Mouse (Mus musculus) lung, embryonic 16.5 days (tissue): ENCODE data around the gene Nxph3. TPM values are rescaled to one million over a fixed set of nuclear protein-coding genes. Genes with fewer than 3 reads are reported as not detected.

Experiments used
- ATAC-seq: fragments of 200-750 bp; cut with Nextera tagmentation; 2 replicates; pipeline ENCODE4 v1.8.0; 2017; ENCODE audit warnings: low read depth, mild to moderate bottlenecking, moderate library complexity
- H3K27ac ChIP-seq: fragments of 300-500 bp; sonication (generic); 2 replicates; pipeline ENCODE4 v1.5.1; 2014; ENCODE audit warnings: mild to moderate bottlenecking, control low read depth, low read length
- H3K27me3 ChIP-seq: fragments of 300-500 bp; sonication (generic); 2 replicates; pipeline ENCODE4 v1.6.1; 2014; ENCODE audit warnings: low read depth, low read length, mixed read lengths; ENCODE audit not compliant: control insufficient read depth, insufficient read depth
- H3K36me3 ChIP-seq: fragments of 300-500 bp; sonication (generic); 2 replicates; pipeline ENCODE4 v1.6.1; 2014; ENCODE audit warnings: low read length; ENCODE audit not compliant: control insufficient read depth, insufficient read depth
- H3K4me1 ChIP-seq: fragments of 300-500 bp; sonication (generic); replicated peaks from 2 replicates; pipeline ENCODE4 v1.6.1; 2014; ENCODE audit warnings: low read length, mixed read lengths; ENCODE audit not compliant: control insufficient read depth, insufficient read depth
- H3K4me2 ChIP-seq: fragments of 300-500 bp; sonication (generic); 2 replicates; pipeline ENCODE4 v1.6.1; 2014; ENCODE audit warnings: low read depth, low read length, control low read depth
- H3K4me3 ChIP-seq: fragments of 300-500 bp; sonication (generic); 2 replicates; pipeline ENCODE4 v1.5.1; 2014; ENCODE audit warnings: mild to moderate bottlenecking, low read length, control low read depth
- H3K9ac ChIP-seq: fragments of 300-500 bp; sonication (generic); 2 replicates; pipeline ENCODE4 v1.6.1; 2014; ENCODE audit warnings: low read length, control low read depth
- H3K9me3 ChIP-seq: fragments of 300-500 bp; sonication (generic); 2 replicates; pipeline ENCODE4 v1.6.1; 2016; ENCODE audit warnings: low read length; ENCODE audit not compliant: control insufficient read depth
- WGBS: fragments of 180-500 bp; shearing (Covaris S2); extraction: QIAGEN DNeasy Blood & Tissue Kit; methylation state at CpG from one replicate; pipeline ENCODE4 v1.1.7; 2014; 5-methylcytosine and 5-hydroxymethylcytosine counted together
- polyA plus RNA-seq: library from polyadenylated mRNA; unstranded; fragments of >200 nt; fragmentation: Nextera tagmentation; extraction: Ambion mirVana; gene quantifications from 2 replicates; pipeline ENCODE4 v1.2.1, GENCODE M21; 2015

Gene Nxph3
- polyA plus RNA-seq, 1 experiment from 2014 or later, result 0.19 TPM

- Histone ChIP-seq H3K9me3 (no peaks in the 10 kb centered on the region), H3K4me1 (peaks cover 3% of the 10 kb centered on the region; the same call in 1 of the 2 replicates), H3K27me3 (no peaks in the 10 kb centered on the region), H3K27ac (no peak overlapping the region), H3K4me2 (no peak overlapping the region), H3K4me3 (no peak overlapping the region), H3K36me3 (peaks cover 2% of the 10 kb centered on the region), H3K9ac (no peak overlapping the region)
- ATAC-seq, result no peak
- WGBS, result 24% methylated on average over 3 of the region's 3 CpGs
These were observed 13.5 kb downstream of the Nxph3 start for GRCm38 (mm10) chr11:95500836-95501235.

- Histone ChIP-seq H3K9ac (no peak overlapping the region), H3K4me3 (no peak overlapping the region), H3K4me1 (peaks cover 3% of the 10 kb centered on the region; the same call in 1 of the 2 replicates), H3K27ac (no peak overlapping the region), H3K36me3 (peaks cover 2% of the 10 kb centered on the region), H3K4me2 (no peak overlapping the region), H3K27me3 (no peaks in the 10 kb centered on the region), H3K9me3 (no peaks in the 10 kb centered on the region)
- ATAC-seq, result no peak
- WGBS, result 28% methylated on average over 4 of the region's 4 CpGs
These were observed 14.0 kb downstream of the Nxph3 start for GRCm38 (mm10) chr11:95500412-95500811.

GRCm38 (mm10) chr11:95497921-95498320 is 16.4 kb downstream of the Nxph3 start:
- Histone ChIP-seq H3K27me3 (no peaks in the 10 kb centered on the region), H3K9ac (no peak overlapping the region), H3K4me2 (no peak overlapping the region), H3K9me3 (no peaks in the 10 kb centered on the region), H3K27ac (no peak overlapping the region), H3K4me1 (no peaks in the 10 kb centered on the region), H3K36me3 (peaks cover 10% of the 10 kb centered on the region), H3K4me3 (no peak overlapping the region)
- no peak for ATAC-seq
- 89% methylated on average over 5 of the region's 5 CpGs for WGBS

- no peak overlapping the region for H3K9ac ChIP-seq
- no peak for ATAC-seq
- no peaks in the 10 kb centered on the region for H3K9me3 ChIP-seq
- no peaks in the 10 kb centered on the region for H3K4me1 ChIP-seq
- peaks cover 19% of the 10 kb centered on the region for H3K36me3 ChIP-seq
- H3K4me3 ChIP-seq, result no peak overlapping the region
- no peak overlapping the region for H3K4me2 ChIP-seq
- WGBS, result 82% methylated on average over 9 of the region's 9 CpGs
- no peak overlapping the region for H3K27ac ChIP-seq
- no peaks in the 10 kb centered on the region for H3K27me3 ChIP-seq
These were observed 18.5 kb downstream of the Nxph3 start for GRCm38 (mm10) chr11:95495883-95496282.

GRCm38 (mm10) chr11:95494374-95494773 is 20.0 kb downstream of the Nxph3 start:
- Histone ChIP-seq H3K9me3 (no peaks in the 10 kb centered on the region), H3K27ac (no peak overlapping the region), H3K4me1 (no peaks in the 10 kb centered on the region), H3K4me3 (no peak overlapping the region), H3K4me2 (no peak overlapping the region), H3K27me3 (no peaks in the 10 kb centered on the region), H3K9ac (no peak overlapping the region), H3K36me3 (peaks cover 26% of the 10 kb centered on the region)
- ATAC-seq, result no peak
- WGBS, result 81% methylated on average over 3 of the region's 3 CpGs

GRCm38 (mm10) chr11:95493950-95494349 is 20.4 kb downstream of the Nxph3 start:
- H3K36me3 ChIP-seq, result peaks cover 28% of the 10 kb centered on the region

GRCm38 (mm10) chr11:95493010-95493409 is 21.4 kb downstream of the Nxph3 start:
- peaks cover 30% of the 10 kb centered on the region for H3K36me3 ChIP-seq
- 78% methylated on average over 4 of the region's 4 CpGs for WGBS
- no peak overlapping the region for H3K4me3 ChIP-seq

More at GRCm38 (mm10) chr11:95493950-95494349, 20.4 kb downstream of the Nxph3 start:
- no peak for ATAC-seq
- Histone ChIP-seq H3K27me3 (no peaks in the 10 kb centered on the region), H3K9ac (no peak overlapping the region), H3K27ac (no peak overlapping the region), H3K4me3 (no peak overlapping the region), H3K9me3 (no peaks in the 10 kb centered on the region), H3K4me2 (no peak overlapping the region), H3K4me1 (no peaks in the 10 kb centered on the region)
- WGBS, result 81% methylated on average over 9 of the region's 9 CpGs

GRCm38 (mm10) chr11:95492256-95492655 is 22.1 kb downstream of the Nxph3 start:
- H3K27ac ChIP-seq, result no peak overlapping the region
- no peak overlapping the region for H3K4me3 ChIP-seq
- ATAC-seq, result no peak
- no peaks in the 10 kb centered on the region for H3K4me1 ChIP-seq
- peaks cover 32% of the 10 kb centered on the region for H3K36me3 ChIP-seq
- no peaks in the 10 kb centered on the region for H3K27me3 ChIP-seq
- no peaks in the 10 kb centered on the region for H3K9me3 ChIP-seq
- H3K4me2 ChIP-seq, result no peak overlapping the region
- WGBS, result 82% methylated on average over 4 of the region's 4 CpGs
- H3K9ac ChIP-seq, result no peak overlapping the region

More at GRCm38 (mm10) chr11:95493010-95493409, 21.4 kb downstream of the Nxph3 start:
- Histone ChIP-seq H3K4me2 (no peak overlapping the region), H3K27me3 (no peaks in the 10 kb centered on the region), H3K27ac (no peak overlapping the region), H3K9me3 (no peaks in the 10 kb centered on the region), H3K9ac (no peak overlapping the region), H3K4me1 (no peaks in the 10 kb centered on the region)
- ATAC-seq, result no peak

GRCm38 (mm10) chr11:95490104-95490503 is 24.3 kb downstream of the Nxph3 start:
- Histone ChIP-seq H3K4me3 (no peak overlapping the region), H3K9me3 (no peaks in the 10 kb centered on the region), H3K9ac (no peak overlapping the region), H3K4me1 (no peaks in the 10 kb centered on the region), H3K27ac (no peak overlapping the region), H3K4me2 (no peak overlapping the region), H3K36me3 (peaks cover 42% of the 10 kb centered on the region), H3K27me3 (no peaks in the 10 kb centered on the region)
- ATAC-seq, result no peak
- WGBS, result 84% methylated on average over 14 of the region's 14 CpGs

GRCm38 (mm10) chr11:95487237-95487636 is 27.1 kb downstream of the Nxph3 start:
- H3K9me3 ChIP-seq, result no peaks in the 10 kb centered on the region
- 95% methylated on average over 2 of the region's 2 CpGs for WGBS
- H3K4me2 ChIP-seq, result no peak overlapping the region
- ATAC-seq, result no peak
- no peak overlapping the region for H3K27ac ChIP-seq
- H3K36me3 ChIP-seq, result peaks cover 44% of the 10 kb centered on the region
- no peak overlapping the region for H3K9ac ChIP-seq
- no peak overlapping the region for H3K4me3 ChIP-seq
- H3K4me1 ChIP-seq, result no peaks in the 10 kb centered on the region
- no peaks in the 10 kb centered on the region for H3K27me3 ChIP-seq
